Mouse (Mus musculus): ENCODE results near the gene Tcf3. TPM values are rescaled to one million over a fixed set of nuclear protein-coding genes. Genes with fewer than 3 reads are reported as not detected.
A peak's percentile ranks its signal among the peaks of the same experiment; 100 is the strongest.

Gene Tcf3
- polyA plus RNA-seq, 1 experiment from 2014 or later = 44.4 TPM

DNA sequence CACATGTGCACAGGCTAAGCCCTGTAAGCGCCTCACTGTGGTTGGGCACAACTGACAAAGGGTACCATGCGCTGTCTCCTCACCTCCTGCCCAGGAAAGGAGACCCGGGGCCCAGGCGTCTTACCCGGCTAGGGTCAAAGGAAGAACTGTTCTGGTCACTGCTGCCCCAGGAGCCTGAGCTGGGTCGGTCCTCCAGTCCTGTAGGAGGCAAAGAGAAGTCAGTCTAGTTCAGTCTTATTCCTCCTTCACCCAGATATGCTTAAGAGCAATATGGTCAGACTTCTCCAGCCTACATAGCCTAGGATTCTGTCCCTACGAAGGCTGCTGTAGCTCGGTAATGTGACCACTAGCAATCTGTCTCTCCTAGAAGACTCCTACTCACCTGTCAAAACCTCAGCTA, 12.2 kb downstream of the Tcf3 start:
- Histone ChIP-seq H3K27ac (ENCODE audit: low read length) (peak overlapping the region; percentile 99), H3K36me3 (ENCODE audit: control insufficient read depth, insufficient read depth) (peaks cover 62% of the 10 kb centered on the region), H3K4me2 (ENCODE audit: low read depth, low read length) (peak overlapping the region; percentile 74), H3K9me3 (replicated peaks; ENCODE audit: control insufficient read depth, low read length) (peaks cover 6% of the 10 kb centered on the region; the same call in 1 of the 2 replicates), H3K4me1 (ENCODE audit: control insufficient read depth, low read depth, low read length) (peaks cover 70% of the 10 kb centered on the region), H3K27me3 (ENCODE audit: control insufficient read depth, insufficient read depth, low read depth, low read length) (no peaks in the 10 kb centered on the region), H3K4me3 (ENCODE audit: low read depth, low read length) (peak overlapping the region; percentile 52), H3K9ac (ENCODE audit: low read depth, low read length) (peak overlapping the region; percentile 55)
- WGBS (ENCODE audit: insufficient replicate concordance) = 54% methylated on average over 8 of the region's 8 CpGs
- no peak for ATAC-seq (ENCODE audit: low read depth)

DNA sequence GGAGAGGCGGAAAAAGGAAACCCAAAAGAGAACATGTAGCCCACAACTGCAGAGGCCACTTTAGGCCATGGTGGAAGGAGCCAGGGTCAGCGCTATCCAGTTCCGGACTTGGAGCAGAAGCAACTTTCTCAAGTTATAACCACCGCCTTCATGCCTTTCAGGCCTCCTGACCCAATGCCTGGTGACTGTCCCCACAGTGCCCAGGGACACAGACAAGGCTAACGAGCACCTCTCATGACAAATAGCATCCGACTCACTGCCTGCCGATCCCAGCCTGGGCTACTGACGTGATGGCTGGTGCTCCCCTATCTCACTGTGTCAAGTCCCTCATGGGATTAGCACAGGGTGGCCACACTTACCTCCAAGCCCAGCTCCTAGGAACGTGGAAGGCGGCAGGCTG, 12.7 kb downstream of the Tcf3 start:
- Histone ChIP-seq H3K9me3 (replicated peaks; ENCODE audit: control insufficient read depth, low read length) (peaks cover 6% of the 10 kb centered on the region; the same call in 1 of the 2 replicates), H3K27me3 (ENCODE audit: control insufficient read depth, insufficient read depth, low read depth, low read length) (no peaks in the 10 kb centered on the region), H3K4me1 (ENCODE audit: control insufficient read depth, low read depth, low read length) (peaks cover 70% of the 10 kb centered on the region), H3K27ac (ENCODE audit: low read length) (peak overlapping the region; percentile 99), H3K9ac (ENCODE audit: low read depth, low read length) (peak overlapping the region; percentile 55), H3K4me2 (ENCODE audit: low read depth, low read length) (peak overlapping the region; percentile 74), H3K36me3 (ENCODE audit: control insufficient read depth, insufficient read depth) (peaks cover 62% of the 10 kb centered on the region), H3K4me3 (ENCODE audit: low read depth, low read length) (peak overlapping the region; percentile 52)
- 78% methylated on average over 10 of the region's 10 CpGs for WGBS (ENCODE audit: insufficient replicate concordance)
- ATAC-seq (ENCODE audit: low read depth) = no peak

DNA sequence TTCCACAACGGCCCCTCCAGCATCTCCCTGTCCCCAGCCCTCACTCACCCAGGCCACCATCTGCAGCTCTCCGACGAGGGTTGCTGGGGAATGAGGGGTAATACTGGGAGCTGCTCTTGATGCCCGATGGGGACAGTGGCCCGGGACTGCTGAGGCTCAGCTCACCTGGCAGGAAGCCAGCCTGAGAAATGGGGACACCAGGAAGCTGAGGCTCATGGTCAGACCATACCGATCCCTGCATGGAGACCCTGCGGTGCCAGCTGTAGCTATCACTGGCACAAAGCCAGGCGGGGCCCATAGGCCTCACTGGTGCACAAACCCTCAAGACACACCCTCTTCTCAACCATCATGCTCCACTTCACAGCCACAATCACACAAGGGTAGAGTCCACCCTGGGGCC, 14.0 kb downstream of the Tcf3 start:
- WGBS (ENCODE audit: insufficient replicate concordance) = 62% methylated on average over 8 of the region's 8 CpGs
- Histone ChIP-seq H3K27me3 (ENCODE audit: control insufficient read depth, insufficient read depth, low read depth, low read length) (no peaks in the 10 kb centered on the region), H3K27ac (ENCODE audit: low read length) (peak overlapping the region; percentile 99), H3K36me3 (ENCODE audit: control insufficient read depth, insufficient read depth) (peaks cover 63% of the 10 kb centered on the region), H3K4me1 (ENCODE audit: control insufficient read depth, low read depth, low read length) (peaks cover 66% of the 10 kb centered on the region), H3K9ac (ENCODE audit: low read depth, low read length) (peak overlapping the region; percentile 55; the same call in 1 of the 2 replicates), H3K4me2 (ENCODE audit: low read depth, low read length) (peak overlapping the region; percentile 74), H3K9me3 (replicated peaks; ENCODE audit: control insufficient read depth, low read length) (no peaks in the 10 kb centered on the region), H3K4me3 (ENCODE audit: low read depth, low read length) (peak overlapping the region; percentile 23)
- ATAC-seq (ENCODE audit: low read depth) = no peak

DNA sequence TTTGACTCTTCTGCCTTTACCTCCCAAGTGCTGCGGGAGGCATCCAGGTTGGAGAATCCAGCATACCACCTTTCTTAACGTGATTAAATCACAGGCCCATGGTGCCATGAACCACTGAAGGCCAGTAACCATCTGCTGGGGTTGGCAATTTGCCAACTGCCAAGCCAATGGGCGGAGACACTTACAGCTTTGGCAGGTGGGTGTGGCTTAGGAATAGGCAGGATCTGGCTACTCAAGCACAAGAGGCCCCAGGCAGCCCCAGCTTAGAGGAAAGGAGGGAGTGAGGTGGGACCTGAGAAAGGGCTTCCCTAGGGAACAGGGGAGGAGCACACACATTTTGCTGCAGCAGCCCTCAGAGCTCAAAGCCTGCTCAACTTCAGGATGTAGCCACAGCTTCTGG, 15.1 kb downstream of the Tcf3 start:
- Histone ChIP-seq H3K9me3 (replicated peaks; ENCODE audit: control insufficient read depth, low read length) (no peaks in the 10 kb centered on the region), H3K36me3 (ENCODE audit: control insufficient read depth, insufficient read depth) (peaks cover 73% of the 10 kb centered on the region), H3K4me3 (ENCODE audit: low read depth, low read length) (no peak overlapping the region), H3K9ac (ENCODE audit: low read depth, low read length) (peak overlapping the region; percentile 19; the same call in 1 of the 2 replicates), H3K27ac (ENCODE audit: low read length) (peak overlapping the region; percentile 99), H3K4me1 (ENCODE audit: control insufficient read depth, low read depth, low read length) (peaks cover 55% of the 10 kb centered on the region), H3K4me2 (ENCODE audit: low read depth, low read length) (peak overlapping the region; percentile 22), H3K27me3 (ENCODE audit: control insufficient read depth, insufficient read depth, low read depth, low read length) (no peaks in the 10 kb centered on the region)
- no peak for ATAC-seq (ENCODE audit: low read depth)
- WGBS (ENCODE audit: insufficient replicate concordance) = 51% methylated on average over 3 of the region's 3 CpGs

DNA sequence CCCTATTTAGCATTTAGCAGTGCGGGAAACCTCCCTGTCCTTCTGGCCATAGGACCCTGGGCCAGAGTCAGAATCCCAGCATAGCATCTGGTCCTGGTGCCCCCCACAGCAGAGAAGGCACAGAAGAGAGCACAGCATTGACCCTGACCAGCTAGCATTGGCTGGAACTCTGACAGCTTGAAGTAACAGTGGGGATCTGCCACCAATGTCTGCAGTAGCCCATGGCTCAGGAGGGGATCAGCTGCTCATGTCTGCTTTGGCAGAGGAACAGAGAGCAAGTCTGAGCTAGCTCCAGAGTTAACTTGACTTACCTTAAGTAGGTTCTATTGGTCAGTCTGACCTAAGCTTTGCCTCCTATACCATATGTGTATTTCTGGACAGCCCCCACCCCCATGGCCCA, 15.6 kb downstream of the Tcf3 start:
- peaks cover 78% of the 10 kb centered on the region for H3K36me3 ChIP-seq (ENCODE audit: control insufficient read depth, insufficient read depth)
- H3K4me3 ChIP-seq (ENCODE audit: low read depth, low read length) = no peak overlapping the region
- H3K4me2 ChIP-seq (ENCODE audit: low read depth, low read length) = no peak overlapping the region
- H3K27ac ChIP-seq (ENCODE audit: low read length) = 0 out of 2 replicates have a peak overlapping the region, but pooled peaks have one; percentile 15
- no peaks in the 10 kb centered on the region for H3K9me3 ChIP-seq (replicated peaks; ENCODE audit: control insufficient read depth, low read length)
- ATAC-seq (ENCODE audit: low read depth) = no peak
- H3K4me1 ChIP-seq (ENCODE audit: control insufficient read depth, low read depth, low read length) = peaks cover 50% of the 10 kb centered on the region
- WGBS (ENCODE audit: insufficient replicate concordance) = 96% methylated on average over 1 of the region's 1 CpGs
- no peak overlapping the region for H3K9ac ChIP-seq (ENCODE audit: low read depth, low read length)
- no peaks in the 10 kb centered on the region for H3K27me3 ChIP-seq (ENCODE audit: control insufficient read depth, insufficient read depth, low read depth, low read length)

GRCm38 (mm10) chr10:80417371-80417770, 16.1 kb downstream of the Tcf3 start:
- Histone ChIP-seq H3K27me3 (ENCODE audit: control insufficient read depth, insufficient read depth, low read depth, low read length) (no peaks in the 10 kb centered on the region), H3K36me3 (ENCODE audit: control insufficient read depth, insufficient read depth) (peaks cover 83% of the 10 kb centered on the region), H3K4me1 (ENCODE audit: control insufficient read depth, low read depth, low read length) (peaks cover 45% of the 10 kb centered on the region), H3K4me2 (ENCODE audit: low read depth, low read length) (no peak overlapping the region), H3K4me3 (ENCODE audit: low read depth, low read length) (no peak overlapping the region), H3K9me3 (replicated peaks; ENCODE audit: control insufficient read depth, low read length) (no peaks in the 10 kb centered on the region), H3K9ac (ENCODE audit: low read depth, low read length) (no peak overlapping the region), H3K27ac (ENCODE audit: low read length) (no peak overlapping the region)
- no peak for ATAC-seq (ENCODE audit: low read depth)
- 91% methylated on average over 10 of the region's 10 CpGs for WGBS (ENCODE audit: insufficient replicate concordance)

GRCm38 (mm10) chr10:80415566-80415965, 17.9 kb downstream of the Tcf3 start:
- ATAC-seq (ENCODE audit: low read depth) = no peak
- Histone ChIP-seq H3K36me3 (ENCODE audit: control insufficient read depth, insufficient read depth) (peaks cover 93% of the 10 kb centered on the region), H3K4me1 (ENCODE audit: control insufficient read depth, low read depth, low read length) (peaks cover 28% of the 10 kb centered on the region), H3K9ac (ENCODE audit: low read depth, low read length) (no peak overlapping the region), H3K4me2 (ENCODE audit: low read depth, low read length) (no peak overlapping the region), H3K27ac (ENCODE audit: low read length) (no peak overlapping the region), H3K27me3 (ENCODE audit: control insufficient read depth, insufficient read depth, low read depth, low read length) (no peaks in the 10 kb centered on the region), H3K9me3 (replicated peaks; ENCODE audit: control insufficient read depth, low read length) (no peaks in the 10 kb centered on the region), H3K4me3 (ENCODE audit: low read depth, low read length) (no peak overlapping the region)
- WGBS (ENCODE audit: insufficient replicate concordance) = 92% methylated on average over 7 of the region's 7 CpGs

- no peak for ATAC-seq (ENCODE audit: low read depth)
- Histone ChIP-seq H3K27me3 (ENCODE audit: control insufficient read depth, insufficient read depth, low read depth, low read length) (no peaks in the 10 kb centered on the region), H3K9me3 (replicated peaks; ENCODE audit: control insufficient read depth, low read length) (no peaks in the 10 kb centered on the region), H3K4me2 (ENCODE audit: low read depth, low read length) (no peak overlapping the region), H3K4me3 (ENCODE audit: low read depth, low read length) (no peak overlapping the region), H3K27ac (ENCODE audit: low read length) (no peak overlapping the region), H3K36me3 (ENCODE audit: control insufficient read depth, insufficient read depth) (peaks cover 75% of the 10 kb centered on the region), H3K9ac (ENCODE audit: low read depth, low read length) (no peak overlapping the region), H3K4me1 (ENCODE audit: control insufficient read depth, low read depth, low read length) (peaks cover 9% of the 10 kb centered on the region)
- WGBS (ENCODE audit: insufficient replicate concordance) = 87% methylated on average over 44 of the region's 44 CpGs
These were observed 20.5 kb downstream of the Tcf3 start for GRCm38 (mm10) chr10:80412656-80413541.

DNA sequence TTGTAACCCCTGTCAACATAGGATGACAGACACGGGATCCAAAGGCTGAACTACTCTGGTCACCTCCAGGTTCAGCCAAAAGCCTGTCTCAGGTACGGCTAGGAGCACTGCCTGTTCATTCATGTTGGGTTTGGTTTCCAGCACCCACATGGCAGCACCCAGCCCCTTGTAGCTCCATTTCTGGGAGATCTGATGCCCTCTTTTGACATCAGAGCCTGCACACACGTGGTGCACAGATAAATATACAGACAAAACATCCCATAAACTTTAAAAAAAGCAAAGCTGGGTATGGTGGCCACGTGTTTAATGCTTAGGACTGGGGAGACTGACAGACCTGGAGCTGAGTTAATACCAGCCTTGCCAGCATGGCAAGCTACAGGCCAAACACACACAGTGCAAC, 25.5 kb downstream of the Tcf3 start:
- Histone ChIP-seq H3K9me3 (replicated peaks; ENCODE audit: control insufficient read depth, low read length) (no peaks in the 10 kb centered on the region), H3K27ac (ENCODE audit: low read length) (peak overlapping the region; percentile 86), H3K4me3 (ENCODE audit: low read depth, low read length) (no peak overlapping the region; the same call in 1 of the 2 replicates), H3K4me2 (ENCODE audit: low read depth, low read length) (peak overlapping the region; percentile 96; the same call in 1 of the 2 replicates), H3K27me3 (ENCODE audit: control insufficient read depth, insufficient read depth, low read depth, low read length) (no peaks in the 10 kb centered on the region), H3K9ac (ENCODE audit: low read depth, low read length) (peak overlapping the region; percentile 78), H3K36me3 (ENCODE audit: control insufficient read depth, insufficient read depth) (peaks cover 38% of the 10 kb centered on the region), H3K4me1 (ENCODE audit: control insufficient read depth, low read depth, low read length) (peaks cover 35% of the 10 kb centered on the region)
- WGBS (ENCODE audit: insufficient replicate concordance) = 41% methylated on average over 4 of the region's 4 CpGs
- ATAC-seq (ENCODE audit: low read depth) = no peak
